Mouse (Mus musculus): ENCODE measurements at regions not wholly inside any gene's neighbourhood (a gene's known extent, or its start where the extent isn't known, plus 50 kb on each side); places are given as distances from the start of the nearest gene placed in this dataset.
A peak's percentile ranks its signal among the peaks of the same experiment; 100 is the strongest.

DNA sequence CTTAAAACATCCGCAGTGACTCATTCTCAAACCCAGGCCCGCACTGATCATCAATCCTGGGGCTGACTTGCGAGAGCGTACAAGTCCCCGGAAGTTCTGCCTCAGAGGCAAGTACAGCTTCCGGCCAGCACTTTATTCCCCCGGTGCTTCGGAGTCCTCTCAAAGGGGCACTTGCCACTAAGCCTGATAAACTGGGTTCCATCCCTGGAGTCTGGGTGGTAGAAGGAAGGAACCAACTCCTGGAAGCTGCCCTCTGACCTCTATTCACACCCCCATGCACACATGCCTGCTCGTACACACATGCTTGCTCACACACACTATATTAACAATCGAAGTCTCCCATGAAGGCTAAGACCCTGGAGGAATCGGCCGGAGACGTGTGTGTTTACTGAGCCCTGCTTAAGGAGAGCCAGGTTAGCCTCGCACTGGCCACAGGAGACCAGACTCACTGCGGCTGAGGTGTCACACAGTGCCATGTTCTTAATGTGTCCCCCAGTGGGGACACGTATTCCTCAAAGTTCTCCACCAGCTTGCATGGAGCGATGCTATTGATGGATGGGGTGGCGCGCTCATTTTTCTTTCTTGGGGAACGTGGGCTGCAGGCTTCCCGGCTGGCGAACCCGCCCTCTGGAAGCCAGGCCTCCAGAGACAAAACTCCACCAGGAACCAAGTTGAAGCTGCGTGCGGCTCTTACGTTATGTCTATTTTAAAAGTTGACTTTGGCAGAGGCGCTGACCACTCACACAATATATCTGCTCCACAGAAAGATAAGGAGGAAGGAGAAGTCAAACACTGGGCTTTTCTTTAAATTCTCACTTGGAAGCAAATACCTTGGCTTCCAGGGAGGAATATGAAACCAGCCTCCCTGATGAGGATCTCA lies 142.2 kb downstream of the Setd4 start:
- Histone ChIP-seq H3K27ac (ENCODE audit: low read depth, low read length) (no peak overlapping the region), H3K4me1 (ENCODE audit: insufficient read depth, low read length) (peaks cover 7% of the 10 kb centered on the region; the same call in 1 of the 2 replicates), H3K9me3 (ENCODE audit: low read length) (no peaks in the 10 kb centered on the region), H3K4me2 (ENCODE audit: low read depth, low read length, poor library complexity, severe bottlenecking) (no peak overlapping the region), H3K9ac (replicated peaks; ENCODE audit: low read length, poor library complexity, severe bottlenecking) (no peak overlapping the region), H3K36me3 (ENCODE audit: insufficient read depth, low read length) (no peaks in the 10 kb centered on the region), H3K4me3 (ENCODE audit: low read depth, low read length) (no peak overlapping the region), H3K27me3 (ENCODE audit: insufficient read depth, low read length) (no peaks in the 10 kb centered on the region)
- ATAC-seq (ENCODE audit: low FRiP score) (no peak), DNase-seq (ENCODE audit: low spot score) (no peak)
- TF ChIP-seq CTCF (IDR thresholded peaks at IDR 0.05) = no peak
- 88% methylated on average over 27 of the region's 27 CpGs for WGBS

DNA sequence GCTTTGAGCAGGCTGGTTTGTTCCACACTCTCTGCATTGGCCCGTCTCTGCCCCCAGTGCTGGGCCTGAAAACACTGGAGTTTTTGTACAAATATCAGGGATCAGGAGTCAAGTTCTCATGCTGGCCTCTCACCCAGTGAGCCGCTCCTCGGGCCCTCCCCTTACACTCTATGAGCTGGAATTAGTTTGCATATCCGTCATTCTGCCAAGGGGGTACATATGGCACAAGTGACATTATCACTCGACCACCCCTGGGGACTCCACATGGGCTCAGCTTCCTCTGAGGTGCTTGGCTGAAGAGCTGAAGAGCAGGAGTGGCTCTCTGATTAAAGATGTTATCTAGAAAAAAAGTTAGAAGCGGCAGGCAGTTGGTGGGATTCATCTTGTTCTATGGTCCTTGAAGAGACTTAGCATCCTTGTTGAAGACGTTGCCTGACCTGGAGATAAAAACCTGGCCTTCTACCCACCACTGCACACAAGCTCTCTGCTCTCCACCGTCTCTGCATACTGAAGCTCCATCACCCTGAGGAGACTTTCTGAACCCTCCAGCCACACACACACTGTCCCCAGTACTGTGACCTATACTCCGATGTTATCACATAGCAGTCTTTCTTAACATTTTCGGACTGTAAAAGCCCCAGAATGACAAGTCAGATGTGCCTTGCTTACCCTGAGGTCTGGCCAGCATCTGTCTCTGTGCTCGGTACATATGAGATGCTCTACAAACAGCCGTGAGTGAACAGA lies 144.2 kb downstream of the Setd4 start:
- ATAC-seq (ENCODE audit: low FRiP score) (no peak), DNase-seq (ENCODE audit: low spot score) (no peak)
- peaks cover 7% of the 10 kb centered on the region; the same call in 1 of the 2 replicates for H3K4me1 ChIP-seq (ENCODE audit: insufficient read depth, low read length)
- WGBS = 61% methylated on average over 12 of the region's 12 CpGs
- H3K36me3 ChIP-seq (ENCODE audit: insufficient read depth, low read length) = no peaks in the 10 kb centered on the region
- no peaks in the 10 kb centered on the region for H3K9me3 ChIP-seq (ENCODE audit: low read length)
- H3K9ac ChIP-seq (replicated peaks; ENCODE audit: low read length, poor library complexity, severe bottlenecking) = no peak overlapping the region
- no peak for TF ChIP-seq CTCF (IDR thresholded peaks at IDR 0.05)
- 0 out of 2 replicates have a peak overlapping the region, but pooled peaks have one; percentile 26 for H3K27ac ChIP-seq (ENCODE audit: low read depth, low read length)
- H3K4me2 ChIP-seq (ENCODE audit: low read depth, low read length, poor library complexity, severe bottlenecking) = no peak overlapping the region
- no peak overlapping the region for H3K4me3 ChIP-seq (ENCODE audit: low read depth, low read length)
- H3K27me3 ChIP-seq (ENCODE audit: insufficient read depth, low read length) = no peaks in the 10 kb centered on the region

DNA sequence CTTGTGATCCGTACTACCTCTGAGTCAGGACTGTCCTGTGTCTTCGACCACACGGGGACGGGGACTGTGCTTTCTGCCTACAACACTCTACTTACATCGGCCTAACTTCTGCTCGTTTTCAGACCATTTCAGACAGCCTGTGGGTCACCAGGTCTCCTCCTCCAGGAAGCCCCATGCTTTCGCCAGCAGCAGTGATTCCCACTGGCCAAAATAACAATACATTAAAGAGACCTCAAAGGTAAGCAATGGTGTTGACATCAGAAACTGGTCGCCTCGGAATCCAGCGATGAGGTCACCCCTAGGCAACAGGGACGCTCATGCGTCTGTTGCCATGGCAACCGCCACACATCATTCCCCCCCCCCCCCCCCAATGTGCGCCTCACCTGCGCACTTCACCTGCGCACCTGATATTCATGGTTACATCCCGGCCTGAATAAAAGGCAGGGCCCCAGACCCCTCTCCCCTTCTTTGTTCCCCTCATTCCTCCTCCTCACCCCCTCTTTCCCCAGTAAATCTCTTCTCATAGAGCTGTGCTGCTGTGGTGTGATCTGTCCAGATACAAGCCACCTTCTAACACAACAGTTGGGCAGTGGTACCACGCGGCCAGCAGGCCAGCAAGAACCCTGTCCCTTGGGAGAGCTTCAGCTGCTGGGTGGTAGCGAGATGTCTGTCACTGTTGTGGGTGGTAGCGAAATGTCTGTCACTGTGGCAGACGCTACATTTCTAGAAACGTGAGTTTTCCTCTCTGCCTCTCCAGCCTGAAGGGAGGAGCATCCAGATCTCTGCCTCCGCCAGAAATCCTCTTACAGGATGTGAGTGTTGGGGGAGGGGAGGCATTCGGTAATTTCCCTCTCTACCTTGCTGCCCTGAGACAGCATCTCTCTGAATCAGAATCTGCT lies 145.0 kb downstream of the Setd4 start:
- ATAC-seq (ENCODE audit: low FRiP score) (peak; percentile 54), DNase-seq (ENCODE audit: low spot score) (peak; percentile 68)
- Histone ChIP-seq H3K4me2 (ENCODE audit: low read depth, low read length, poor library complexity, severe bottlenecking) (0 out of 2 replicates have a peak overlapping the region, but pooled peaks have one; percentile 12), H3K36me3 (ENCODE audit: insufficient read depth, low read length) (no peaks in the 10 kb centered on the region), H3K27ac (ENCODE audit: low read depth, low read length) (0 out of 2 replicates have a peak overlapping the region, but pooled peaks have one; percentile 26), H3K4me3 (ENCODE audit: low read depth, low read length) (no peak overlapping the region), H3K27me3 (ENCODE audit: insufficient read depth, low read length) (no peaks in the 10 kb centered on the region), H3K4me1 (ENCODE audit: insufficient read depth, low read length) (peaks cover 7% of the 10 kb centered on the region; the same call in 1 of the 2 replicates), H3K9me3 (ENCODE audit: low read length) (no peaks in the 10 kb centered on the region), H3K9ac (replicated peaks; ENCODE audit: low read length, poor library complexity, severe bottlenecking) (0 out of 2 replicates have a peak overlapping the region, but pooled peaks have one; percentile 19)
- TF ChIP-seq CTCF (IDR thresholded peaks at IDR 0.05) = no peak
- 34% methylated on average over 24 of the region's 25 CpGs for WGBS

- Histone ChIP-seq H3K9me3 (ENCODE audit: low read length) (no peaks in the 10 kb centered on the region), H3K36me3 (ENCODE audit: insufficient read depth, low read length) (no peaks in the 10 kb centered on the region), H3K27me3 (ENCODE audit: insufficient read depth, low read length) (no peaks in the 10 kb centered on the region; the same call in 1 of the 2 replicates), H3K4me3 (ENCODE audit: low read depth, low read length) (no peak overlapping the region), H3K4me2 (ENCODE audit: low read depth, low read length, poor library complexity, severe bottlenecking) (no peak overlapping the region), H3K27ac (ENCODE audit: low read depth, low read length) (no peak overlapping the region), H3K9ac (replicated peaks; ENCODE audit: low read length, poor library complexity, severe bottlenecking) (no peak overlapping the region), H3K4me1 (ENCODE audit: insufficient read depth, low read length) (peaks cover 7% of the 10 kb centered on the region; the same call in 1 of the 2 replicates)
- DNase-seq (ENCODE audit: low spot score) = no peak
- 86% methylated on average over 20 of the region's 20 CpGs for WGBS
- ATAC-seq (ENCODE audit: low FRiP score) = peak; percentile 53; the same call in 1 of the 2 replicates
- TF ChIP-seq CTCF (IDR thresholded peaks at IDR 0.05) = no peak
Measured at GRCm38 (mm10) chr16:93458011-93458585, 145.8 kb downstream of the Setd4 start.
